Mouse (Mus musculus): ENCODE measurements around the gene Zfp414. TPM values are rescaled to one million over a fixed set of nuclear protein-coding genes. Genes with fewer than 3 reads are reported as not detected.
A peak's percentile ranks its signal among the peaks of the same experiment; 100 is the strongest.
"Not testable (repeated sequence)": the region's sequence is repeated elsewhere in the genome, so short reads cannot be mapped to it uniquely, and the experiment has no call there.

The Zfp414 gene
- polyA plus RNA-seq, 1 experiment from 2014 or later: 25.8 TPM

- no peak for ATAC-seq (replicated peaks; ENCODE audit: extremely low read depth, insufficient read depth, low FRiP score)
- Histone ChIP-seq H3K27ac (ENCODE audit: low read length) (no peak overlapping the region), H3K4me3 (ENCODE audit: low read length) (no peak overlapping the region), H3K4me1 (ENCODE audit: control insufficient read depth, insufficient read depth, low read length) (no peaks in the 10 kb centered on the region), H3K4me2 (ENCODE audit: low read depth, low read length) (no peak overlapping the region), H3K9ac (ENCODE audit: low read length) (no peak overlapping the region), H3K27me3 (ENCODE audit: control insufficient read depth, insufficient read depth, low read length) (no peaks in the 10 kb centered on the region), H3K9me3 (replicated peaks; ENCODE audit: control insufficient read depth, low read length) (no peaks in the 10 kb centered on the region), H3K36me3 (ENCODE audit: control insufficient read depth, insufficient read depth) (no peaks in the 10 kb centered on the region)
- 79% methylated on average over 7 of the region's 7 CpGs for WGBS
Observed at GRCm38 (mm10) chr17:33610548-33610947, 18.3 kb upstream of the Zfp414 start.

- not testable (repeated sequence) for ATAC-seq (replicated peaks; ENCODE audit: extremely low read depth, insufficient read depth, low FRiP score); H3K27me3 ChIP-seq (ENCODE audit: control insufficient read depth, insufficient read depth, low read length)
- 78% methylated on average over 5 of the region's 5 CpGs for WGBS
Observed at GRCm38 (mm10) chr17:33613726-33614125, 15.2 kb upstream of the Zfp414 start.

GRCm38 (mm10) chr17:33627281-33627680 lies 1.6 kb upstream of the Zfp414 start:
- no peak overlapping the region for H3K4me2 ChIP-seq (ENCODE audit: low read depth, low read length)
- no peaks in the 10 kb centered on the region for H3K9me3 ChIP-seq (replicated peaks; ENCODE audit: control insufficient read depth, low read length)
- 89% methylated on average over 3 of the region's 3 CpGs for WGBS

More at GRCm38 (mm10) chr17:33613726-33614125, 15.2 kb upstream of the Zfp414 start:
- not testable (repeated sequence) for H3K36me3 ChIP-seq (ENCODE audit: control insufficient read depth, insufficient read depth); H3K4me1 ChIP-seq (ENCODE audit: control insufficient read depth, insufficient read depth, low read length); H3K9me3 ChIP-seq (replicated peaks; ENCODE audit: control insufficient read depth, low read length); H3K9ac ChIP-seq (ENCODE audit: low read length); H3K4me2 ChIP-seq (ENCODE audit: low read depth, low read length); H3K4me3 ChIP-seq (ENCODE audit: low read length); H3K27ac ChIP-seq (ENCODE audit: low read length)

GRCm38 (mm10) chr17:33629487-33630125 lies 716 bp downstream of the Zfp414 start:
- Histone ChIP-seq H3K9me3 (replicated peaks; ENCODE audit: control insufficient read depth, low read length) (no peaks in the 10 kb centered on the region), H3K27ac (ENCODE audit: low read length) (peak overlapping the region; percentile 97), H3K27me3 (ENCODE audit: control insufficient read depth, insufficient read depth, low read length) (no peaks in the 10 kb centered on the region), H3K4me3 (ENCODE audit: low read length) (peak overlapping the region; percentile 71), H3K36me3 (ENCODE audit: control insufficient read depth, insufficient read depth) (peaks cover 14% of the 10 kb centered on the region; the same call in 1 of the 2 replicates), H3K4me2 (ENCODE audit: low read depth, low read length) (peak overlapping the region; percentile 81), H3K4me1 (ENCODE audit: control insufficient read depth, insufficient read depth, low read length) (peaks cover 14% of the 10 kb centered on the region), H3K9ac (ENCODE audit: low read length) (peak overlapping the region; percentile 85)
- 48% methylated on average over 12 of the region's 12 CpGs for WGBS
- peak; percentile 14; the same call in 1 of the 2 replicates for ATAC-seq (replicated peaks; ENCODE audit: extremely low read depth, insufficient read depth, low FRiP score)

More at GRCm38 (mm10) chr17:33627281-33627680, 1.6 kb upstream of the Zfp414 start:
- peaks cover 14% of the 10 kb centered on the region for H3K4me1 ChIP-seq (ENCODE audit: control insufficient read depth, insufficient read depth, low read length)
- ATAC-seq (replicated peaks; ENCODE audit: extremely low read depth, insufficient read depth, low FRiP score): no peak
- H3K9ac ChIP-seq (ENCODE audit: low read length): no peak overlapping the region
- no peak overlapping the region for H3K4me3 ChIP-seq (ENCODE audit: low read length)
- H3K27ac ChIP-seq (ENCODE audit: low read length): no peak overlapping the region
- H3K27me3 ChIP-seq (ENCODE audit: control insufficient read depth, insufficient read depth, low read length): no peaks in the 10 kb centered on the region
- H3K36me3 ChIP-seq (ENCODE audit: control insufficient read depth, insufficient read depth): peaks cover 12% of the 10 kb centered on the region; the same call in 1 of the 2 replicates

- Histone ChIP-seq H3K4me1 (ENCODE audit: control insufficient read depth, insufficient read depth, low read length) (peaks cover 14% of the 10 kb centered on the region), H3K9ac (ENCODE audit: low read length) (no peak overlapping the region), H3K9me3 (replicated peaks; ENCODE audit: control insufficient read depth, low read length) (no peaks in the 10 kb centered on the region), H3K4me2 (ENCODE audit: low read depth, low read length) (peak overlapping the region; percentile 81), H3K4me3 (ENCODE audit: low read length) (peak overlapping the region; percentile 71), H3K36me3 (ENCODE audit: control insufficient read depth, insufficient read depth) (peaks cover 14% of the 10 kb centered on the region; the same call in 1 of the 2 replicates), H3K27me3 (ENCODE audit: control insufficient read depth, insufficient read depth, low read length) (no peaks in the 10 kb centered on the region), H3K27ac (ENCODE audit: low read length) (no peak overlapping the region)
- 79% methylated on average over 13 of the region's 13 CpGs for WGBS
- no peak for ATAC-seq (replicated peaks; ENCODE audit: extremely low read depth, insufficient read depth, low FRiP score)
Observed at GRCm38 (mm10) chr17:33630171-33630895, 1.4 kb downstream of the Zfp414 start.

- Histone ChIP-seq H3K27me3 (ENCODE audit: control insufficient read depth, insufficient read depth, low read length) (no peaks in the 10 kb centered on the region), H3K27ac (ENCODE audit: low read length) (no peak overlapping the region), H3K36me3 (ENCODE audit: control insufficient read depth, insufficient read depth) (peaks cover 14% of the 10 kb centered on the region; the same call in 1 of the 2 replicates), H3K9me3 (replicated peaks; ENCODE audit: control insufficient read depth, low read length) (no peaks in the 10 kb centered on the region), H3K4me3 (ENCODE audit: low read length) (no peak overlapping the region), H3K4me1 (ENCODE audit: control insufficient read depth, insufficient read depth, low read length) (peaks cover 14% of the 10 kb centered on the region), H3K9ac (ENCODE audit: low read length) (no peak overlapping the region), H3K4me2 (ENCODE audit: low read depth, low read length) (no peak overlapping the region)
- 95% methylated on average over 9 of the region's 9 CpGs for WGBS
- ATAC-seq (replicated peaks; ENCODE audit: extremely low read depth, insufficient read depth, low FRiP score): no peak
Observed at GRCm38 (mm10) chr17:33631236-33631635, 2.3 kb downstream of the Zfp414 start.

- no peak overlapping the region for H3K4me3 ChIP-seq (ENCODE audit: low read length)
- no peak overlapping the region for H3K4me2 ChIP-seq (ENCODE audit: low read depth, low read length)
- no peak for ATAC-seq (replicated peaks; ENCODE audit: extremely low read depth, insufficient read depth, low FRiP score)
- no peaks in the 10 kb centered on the region for H3K27me3 ChIP-seq (ENCODE audit: control insufficient read depth, insufficient read depth, low read length)
- 73% methylated on average over 5 of the region's 5 CpGs for WGBS
- no peaks in the 10 kb centered on the region for H3K9me3 ChIP-seq (replicated peaks; ENCODE audit: control insufficient read depth, low read length)
- H3K36me3 ChIP-seq (ENCODE audit: control insufficient read depth, insufficient read depth): peaks cover 14% of the 10 kb centered on the region; the same call in 1 of the 2 replicates
- no peak overlapping the region for H3K27ac ChIP-seq (ENCODE audit: low read length)
- peaks cover 14% of the 10 kb centered on the region for H3K4me1 ChIP-seq (ENCODE audit: control insufficient read depth, insufficient read depth, low read length)
- no peak overlapping the region for H3K9ac ChIP-seq (ENCODE audit: low read length)
Observed at GRCm38 (mm10) chr17:33631796-33632195, 2.9 kb downstream of the Zfp414 start.

- no peak overlapping the region for H3K27ac ChIP-seq (ENCODE audit: low read length)
- H3K4me2 ChIP-seq (ENCODE audit: low read depth, low read length): no peak overlapping the region
- H3K9me3 ChIP-seq (replicated peaks; ENCODE audit: control insufficient read depth, low read length): no peaks in the 10 kb centered on the region
- WGBS: 69% methylated on average over 2 of the region's 2 CpGs
- ATAC-seq (replicated peaks; ENCODE audit: extremely low read depth, insufficient read depth, low FRiP score): no peak
- no peak overlapping the region for H3K9ac ChIP-seq (ENCODE audit: low read length)
- H3K27me3 ChIP-seq (ENCODE audit: control insufficient read depth, insufficient read depth, low read length): no peaks in the 10 kb centered on the region
- H3K4me1 ChIP-seq (ENCODE audit: control insufficient read depth, insufficient read depth, low read length): peaks cover 2% of the 10 kb centered on the region; the same call in 1 of the 2 replicates
- H3K4me3 ChIP-seq (ENCODE audit: low read length): no peak overlapping the region
- 0 out of 2 replicates have a peak, but pooled peaks cover 4% of the 10 kb centered on the region for H3K36me3 ChIP-seq (ENCODE audit: control insufficient read depth, insufficient read depth)
Observed at GRCm38 (mm10) chr17:33637038-33637437, 8.1 kb downstream of the Zfp414 start.

All from heart, embryonic 16.5 days (tissue).